Mouse (Mus musculus) stomach, postnatal 0 days (tissue): Measurements from ENCODE around the gene Tbc1d17.

Experiments
- CTCF ChIP-seq: IDR thresholded peaks from 2 replicates; pipeline ENCODE4 v1.5.1; 2016; ENCODE audit warnings: antibody characterized with exemption, low read depth, mild to moderate bottlenecking, moderate library complexity
- EP300 ChIP-seq: optimal IDR thresholded peaks from 2 replicates; pipeline ENCODE3; 2016; ENCODE audit warnings: antibody characterized with exemption

- no peak for TF ChIP-seq CTCF
- no peak for TF ChIP-seq EP300
Observed at GRCm38 (mm10) chr7:44862434-44862833, 13.6 kb upstream of the Tbc1d17 start.
